Mouse (Mus musculus) left cerebral cortex, postnatal 25 days (tissue): Measurements from ENCODE around the gene Cst3. TPM values are rescaled to one million over a fixed set of nuclear protein-coding genes. Genes with fewer than 3 reads are reported as not detected.

ENCODE experiments used
- DNase-seq, 2 experiments: peaks; one replicate each; pipeline ENCODE4 v3.0.0; 2022; ENCODE audit warnings: low spot score in 2 of 2, mixed read lengths in 1 of 2
- intact Hi-C: fragments of 180-260 bp; cut with DNase I; formaldehyde crosslinking; loops from one replicate; pipeline ENCODE4 v1.15.1; 2025
- total RNA-seq, 2 experiments: library from RNA; stranded (reverse); gene quantifications; 2 replicates each; pipeline ENCODE4 v1.2.3; 2021

Gene Cst3
- total RNA-seq, 2 experiments from 2014 or later: 1,805 to 1,873 TPM

DNA sequence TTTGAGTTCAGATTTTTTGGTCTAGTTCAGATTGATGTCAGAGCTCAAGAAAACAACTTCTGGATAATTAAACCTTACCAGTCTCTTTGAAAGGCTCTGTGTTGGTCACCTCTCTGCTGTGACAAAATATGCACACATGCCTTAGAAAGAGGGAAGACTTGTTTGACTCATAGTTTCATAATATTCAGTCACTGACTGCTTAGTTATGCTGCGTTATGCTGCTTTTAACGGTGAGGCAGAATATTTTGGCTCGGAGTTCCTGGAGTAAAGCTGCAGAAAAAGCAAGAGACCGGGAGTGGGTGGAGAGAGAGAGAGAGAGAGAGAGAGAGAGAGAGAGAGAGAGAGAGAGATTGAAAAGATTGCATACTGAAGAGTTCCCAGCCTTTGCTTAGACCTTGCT lies 14.5 kb downstream of the Cst3 start:
- intact Hi-C loops: no loop called here
- DNase-seq: peak in 1 of 2 experiments; percentile 64

- intact Hi-C loops: no loop called here
- DNase-seq: peak in 1 of 2 experiments; percentile 53
These were observed 18.0 kb downstream of the Cst3 start for GRCm38 (mm10) chr2:148857506-148857905.

DNA sequence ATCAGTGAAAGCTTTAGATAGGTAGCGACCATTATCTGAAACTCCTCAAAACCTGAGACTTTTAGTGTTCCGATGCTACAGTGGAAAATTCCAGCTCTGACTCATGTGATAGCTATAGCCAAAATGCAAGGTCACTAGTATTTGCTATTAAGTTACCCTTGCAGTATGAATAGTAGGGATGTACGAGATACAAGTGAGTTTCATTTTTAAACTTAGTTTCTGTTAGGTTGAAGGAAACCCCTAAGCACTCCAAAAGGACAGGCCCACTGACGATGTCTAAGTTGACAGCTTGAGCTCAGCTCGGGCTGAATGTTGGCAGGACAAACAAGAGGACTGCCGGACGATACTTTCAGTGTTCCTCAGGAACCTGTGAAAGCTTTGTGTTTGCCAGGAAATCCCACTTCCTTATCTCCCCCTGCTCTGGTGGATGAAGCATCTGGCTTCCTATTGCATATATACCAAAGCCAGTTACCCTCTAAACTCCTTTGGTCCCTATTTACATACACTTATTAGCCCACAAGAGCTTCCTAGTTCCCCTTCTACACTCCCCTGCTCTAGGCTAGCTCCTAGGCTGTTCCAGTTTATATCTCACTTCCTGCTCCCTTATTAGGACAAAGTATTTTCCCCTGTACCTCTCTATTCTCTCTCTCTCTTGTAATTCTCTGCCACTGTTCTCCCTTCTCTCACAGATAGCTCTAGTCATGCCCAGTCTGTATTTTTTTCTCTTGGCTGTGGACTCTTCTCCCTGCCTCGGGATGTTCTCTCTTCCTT lies 18.7 kb downstream of the Cst3 start:
- intact Hi-C loops: no loop called here
- DNase-seq: no peak

- peak; percentile 81 to 90 for DNase-seq
- intact Hi-C loops: loop anchor here (1.0 to 5.0 kb wide), 2 partner anchors 51 to 99 kb away; partner anchors contain the start of gene Cstl1
These were observed 24.2 kb downstream of the Cst3 start for GRCm38 (mm10) chr2:148851116-148851906.

- no peak for DNase-seq
- intact Hi-C loops: no loop called here
These were observed 36.3 kb downstream of the Cst3 start for GRCm38 (mm10) chr2:148839224-148839623.

DNA sequence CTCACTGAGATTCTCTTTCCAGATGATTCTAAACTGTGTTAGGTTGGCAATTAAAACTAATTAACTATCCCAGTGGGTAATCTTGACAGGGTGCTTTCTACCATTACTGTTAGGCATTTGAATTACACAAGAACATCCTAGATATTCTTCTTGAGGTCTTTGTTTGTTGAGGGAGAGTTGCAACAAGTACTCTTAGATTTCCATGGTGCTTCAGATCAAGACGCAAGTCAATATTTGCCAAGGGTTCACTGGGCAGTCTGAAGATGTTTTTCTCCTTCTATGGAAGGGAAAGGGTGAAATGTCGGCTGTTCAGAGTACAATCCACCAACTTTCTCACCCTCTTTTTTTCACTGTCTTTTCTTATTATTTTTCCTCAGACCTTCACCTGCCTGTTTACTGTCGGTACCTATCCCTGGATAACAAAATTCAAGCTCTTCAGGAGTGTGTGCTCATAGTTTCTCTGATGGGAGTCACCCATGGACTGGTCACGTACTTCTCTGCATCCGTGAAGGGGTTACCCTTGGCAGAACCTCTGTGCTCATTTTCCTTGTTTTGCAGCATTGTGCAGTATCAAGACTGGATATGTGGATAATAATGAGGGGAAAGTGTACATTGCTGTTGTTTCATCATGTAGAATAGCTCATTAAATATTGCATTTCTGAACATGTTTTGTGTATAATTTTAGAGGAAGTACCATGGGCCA lies 37.3 kb downstream of the Cst3 start:
- intact Hi-C loops: no loop called here
- DNase-seq: no peak

DNA sequence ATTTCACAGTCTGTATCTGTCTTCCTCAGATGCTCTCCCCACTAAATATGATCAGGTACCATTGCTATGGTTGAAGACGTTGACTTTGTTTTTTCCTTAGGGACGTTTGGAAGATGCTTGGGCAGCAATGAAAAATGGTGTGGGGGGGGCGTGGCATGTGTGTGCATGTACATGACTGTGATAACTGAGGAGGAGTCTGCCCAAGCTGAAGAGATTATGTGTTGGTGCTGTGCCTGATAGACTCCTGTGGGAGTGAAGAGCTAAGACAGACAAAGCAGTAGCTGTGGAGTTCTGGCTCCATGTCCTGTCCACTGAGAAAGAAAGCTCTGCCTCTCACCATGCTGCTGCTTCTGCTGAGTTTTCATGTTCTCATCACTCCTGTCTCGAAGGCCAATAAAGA lies 40.6 kb downstream of the Cst3 start, which contains the start of gene Cst9:
Gene Cst9, plus strand, starts transcription at position 236 of the 400 bp plus-strand sequence.
- no peak for DNase-seq
- intact Hi-C loops: no loop called here

GRCm38 (mm10) chr2:148825986-148826385 lies 49.5 kb downstream of the Cst3 start:
- no peak for DNase-seq
- intact Hi-C loops: no loop called here

Other genes with a start within 250 kb of the Cst3 start
- 10 to 100 TPM; 11.6 to 13.5 TPM for gene Nxt1, start 203.1 kb downstream of the Cst3 start, total RNA-seq
- gene Gzf1, start 194.7 kb downstream of the Cst3 start, total RNA-seq: 10 to 100 TPM; 28.9 to 30.9 TPM
- gene Napb, start 143.2 kb downstream of the Cst3 start, total RNA-seq: 100 to 1,000 TPM; 333 to 361 TPM
- under 1 TPM in 1 of 2 experiments, not detected in 1; 0.99 TPM for gene Cstl1, start 125.3 kb downstream of the Cst3 start, total RNA-seq
- gene Cst11, start 104.2 kb downstream of the Cst3 start, total RNA-seq: not detected
- not detected for gene 8030411F24Rik, start 93.7 kb downstream of the Cst3 start, total RNA-seq
- 1 to 10 TPM; 2.4 to 2.7 TPM for gene Cst12, start 86.3 kb downstream of the Cst3 start, total RNA-seq
- gene Cst8, start 76.9 kb downstream of the Cst3 start, total RNA-seq: not detected
- gene Cst13, start 55.6 kb downstream of the Cst3 start, total RNA-seq: not detected
- gene Cst9, start 40.5 kb downstream of the Cst3 start, total RNA-seq: not detected
- gene 9230104L09Rik, start 10.7 kb downstream of the Cst3 start, total RNA-seq: not detected
- not detected for gene Gm1330, start 127.6 kb upstream of the Cst3 start, total RNA-seq
- gene Gm10750, start 141.5 kb upstream of the Cst3 start, total RNA-seq: not detected